In the genomic region with DNA sequence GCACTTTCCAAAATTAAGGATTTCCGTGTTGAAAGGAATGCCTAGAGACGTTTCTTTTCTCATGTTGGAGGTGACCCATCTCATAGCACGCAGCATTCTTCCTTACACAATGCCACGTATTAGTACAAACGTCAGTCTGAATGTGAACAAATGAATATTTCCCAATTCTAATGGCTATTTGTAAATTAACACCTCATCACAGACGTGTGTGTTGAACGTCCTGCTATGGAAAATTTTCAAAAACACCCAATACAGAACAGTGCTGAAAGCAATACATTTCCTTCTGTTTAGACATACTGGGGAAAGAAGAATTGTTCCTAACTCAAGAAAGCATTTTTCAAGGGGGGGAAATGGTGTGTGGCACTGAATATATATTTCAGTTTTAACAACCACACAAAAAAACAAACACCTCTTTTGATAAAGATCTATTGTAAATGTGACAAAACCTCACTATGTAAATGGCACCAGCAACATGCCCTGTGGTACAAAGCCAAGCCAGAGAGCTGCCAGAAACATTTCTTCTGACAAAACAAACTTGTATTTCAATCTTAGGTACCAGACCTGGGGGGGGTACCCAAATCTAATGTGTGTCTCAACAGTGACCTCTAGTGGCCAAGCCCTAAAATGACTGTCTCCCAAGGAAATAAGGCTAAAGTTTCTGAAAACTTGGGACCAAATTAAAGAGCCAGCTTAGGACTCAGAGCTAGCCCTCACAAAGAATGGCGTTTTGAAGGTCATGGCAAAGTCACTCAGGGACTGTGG, we compare ENCODE assay signal across 9 mouse cellular contexts. TPM values are rescaled to one million over a fixed set of nuclear protein-coding genes. Genes with fewer than 3 reads are reported as not detected.
DNase-seq lines count a peak whose midpoint lies in the region; TF ChIP-seq lines count a peak whose summit lies in the region.
"Had no signal": no experiment of that assay in that cellular context is flagged by ENCODE, and none has a peak within 500 bp of the region (broad histone marks: within the 10 kb centered on the region; RNA-seq: fewer than 3 reads in every experiment).

No protein-coding gene starts in this region.

- no peak for TF ChIP-seq CTCF in lung, adult 2 months (IDR thresholded peaks at IDR 0.05; ENCODE audit: insufficient read depth, low read length)

- H3K4me3 ChIP-seq in lung, adult 2 months (replicated peaks; ENCODE audit: extremely low read depth, low read depth, low read length), result no peak overlapping the region
- H3K4me3 ChIP-seq: limb, embryonic 12.5 days had no signal

- 55% methylated on average over 8 of the region's 8 CpGs for WGBS in lung, adult 2 months

- DNase-seq in gastrocnemius, adult 18-20 months (ENCODE audit: low spot score), result peak; percentile 63
- no peak for DNase-seq in gastrocnemius, postnatal 36 days
- peak; percentile 47 to 58 for DNase-seq in CD8-positive naive resting alpha-beta T cell, adult 2 months (ENCODE audit: low read depth in 2 of 2, low spot score in 2 of 2)
- DNase-seq in c-Kit-positive CD71-positive TER-119-positive erythroid progenitor cells, embryonic 14.5 days (ENCODE audit: low spot score), result peak; percentile 42
- peak; percentile 78 for DNase-seq in forelimb bud, embryonic 11.5 days (ENCODE audit: low read depth, low spot score)
- peak; percentile 41 to 54 for DNase-seq in kidney, postnatal 36 days
- peak; percentile 28 for DNase-seq in lung, adult 2 months
- peak; percentile 48 for DNase-seq in retina, postnatal 7 days (ENCODE audit: low read depth, low spot score)

- TF ChIP-seq POLR2A in lung, adult 2 months (IDR thresholded peaks at IDR 0.05; ENCODE audit: borderline replicate concordance, extremely low read depth, low read depth, low read length), result no peak

- H3K4me1 ChIP-seq in lung, adult 2 months (ENCODE audit: control insufficient read depth, insufficient read depth, low read length), result peaks cover 3% of the 10 kb centered on the region

- intact Hi-C loops in gastrocnemius, postnatal 36 days (cut with DNase I), result loop anchor here (5.0 to 10.0 kb wide), 2 partner anchors 530 to 773 kb away; no protein-coding TSS in a partner anchor

RNA-seq across cellular contexts. Expression of gene Rsu1, which starts 33.9 kb away (rescaled TPM):
- 10 to 100 TPM; 29.2 to 30.5 TPM for total RNA-seq in gastrocnemius, adult 18-20 months (2021)
- total RNA-seq in gastrocnemius, postnatal 36 days (2021), result 10 to 100 TPM; 30.7 to 36.3 TPM
- 103 and 125 TPM in 2 replicates for polyA plus RNA-seq in lung, adult 2 months (2012; rRNA removed)

Comparison
In these comparisons a context has a peak if more than half of its experiments do, and no peak if none do; other contexts are left out.
1. DNase-seq: peak in gastrocnemius, adult 18-20 months (single experiment), CD8-positive naive resting alpha-beta T cell, adult 2 months (2 of 2), c-Kit-positive CD71-positive TER-119-positive erythroid progenitor cells, embryonic 14.5 days (single experiment), forelimb bud, embryonic 11.5 days (single experiment), kidney, postnatal 36 days (2 of 2), lung, adult 2 months (single experiment) and retina, postnatal 7 days (single experiment); none in gastrocnemius, postnatal 36 days (0 of 2).